In genomic region chr5:64647417-64648125, GRCm38 (mm10) we compare ENCODE assay signal across 7 mouse cellular contexts.
DNase-seq lines count a peak whose midpoint lies in the region; ATAC-seq and TF ChIP-seq lines count a peak whose summit lies in the region.

No protein-coding gene starts in this region.

- H3K9me3 ChIP-seq in ES-Bruce4 (replicated peaks; ENCODE audit: control insufficient read depth, insufficient read depth, low read length, poor library complexity, severe bottlenecking) = peaks cover 4% of the 10 kb centered on the region
- H3K9me3 ChIP-seq in embryonic facial prominence, embryonic 11.5 days (replicated peaks; ENCODE audit: control insufficient read depth, low read length) = no peaks in the 10 kb centered on the region
- no peaks in the 10 kb centered on the region for H3K9me3 ChIP-seq in hindbrain, embryonic 15.5 days
- no peaks in the 10 kb centered on the region for H3K9me3 ChIP-seq in midbrain, embryonic 15.5 days

- intact Hi-C loops in left cerebral cortex, postnatal 25 days (cut with DNase I) = no loop called here

- peak; percentile 65 for DNase-seq in adrenal gland, postnatal 10 days
- DNase-seq in embryonic facial prominence, embryonic 11.5 days (ENCODE audit: low spot score) = peak; percentile 69
- DNase-seq in left cerebral cortex, postnatal 25 days (ENCODE audit: low spot score in 2 of 2) = peak; percentile 4 to 12
- DNase-seq in urinary bladder, postnatal 14 days (ENCODE audit: low spot score) = no peak

- peak overlapping the region; percentile 97 for H3K27ac ChIP-seq in ES-Bruce4 (ENCODE audit: insufficient read depth, low read length)
- peak overlapping the region; percentile 16; the same call in 1 of the 2 replicates for H3K27ac ChIP-seq in embryonic facial prominence, embryonic 11.5 days (replicated peaks; ENCODE audit: low read depth, low read length)
- H3K27ac ChIP-seq in hindbrain, embryonic 15.5 days (replicated peaks) = peak overlapping the region; percentile 53
- H3K27ac ChIP-seq in midbrain, embryonic 15.5 days = peak overlapping the region; percentile 57

- H3K9ac ChIP-seq in ES-Bruce4 (ENCODE audit: low read depth, poor library complexity, severe bottlenecking) = peak overlapping the region; percentile 67
- peak overlapping the region; percentile 48 for H3K9ac ChIP-seq in embryonic facial prominence, embryonic 11.5 days (replicated peaks; ENCODE audit: low read length)
- H3K9ac ChIP-seq in hindbrain, embryonic 15.5 days = peak overlapping the region; percentile 44
- H3K9ac ChIP-seq in midbrain, embryonic 15.5 days = peak overlapping the region; percentile 38; the same call in 1 of the 2 replicates

- no peak for TF ChIP-seq POLR2A in ES-Bruce4 (IDR thresholded peaks at IDR 0.05; ENCODE audit: insufficient read depth, low read length)

- TF ChIP-seq EP300 in ES-Bruce4 (IDR thresholded peaks at IDR 0.05; ENCODE audit: insufficient read depth, low read depth, low read length) = peak; percentile 76

- H3K4me1 ChIP-seq in ES-Bruce4 (ENCODE audit: control insufficient read depth, insufficient read depth, low read length) = peaks cover 5% of the 10 kb centered on the region
- no peaks in the 10 kb centered on the region for H3K4me1 ChIP-seq in embryonic facial prominence, embryonic 11.5 days (ENCODE audit: control insufficient read depth, insufficient read depth, low read length)
- peaks cover 16% of the 10 kb centered on the region for H3K4me1 ChIP-seq in hindbrain, embryonic 15.5 days (replicated peaks)
- H3K4me1 ChIP-seq in midbrain, embryonic 15.5 days = peaks cover 12% of the 10 kb centered on the region

- ATAC-seq in embryonic facial prominence, embryonic 11.5 days (replicated peaks; ENCODE audit: insufficient number of reproducible peaks, low FRiP score, low TSS enrichment, low read depth) = peak; percentile 92
- peak; percentile 85 for ATAC-seq in hindbrain, embryonic 15.5 days (ENCODE audit: low FRiP score, low read depth)
- peak; percentile 93 for ATAC-seq in midbrain, embryonic 15.5 days (replicated peaks)

- H3K36me3 ChIP-seq in ES-Bruce4 (ENCODE audit: control insufficient read depth, insufficient read depth, low read length, poor library complexity, severe bottlenecking) = no peaks in the 10 kb centered on the region
- H3K36me3 ChIP-seq in embryonic facial prominence, embryonic 11.5 days (replicated peaks; ENCODE audit: control insufficient read depth, insufficient read depth, low read depth, low read length) = no peaks in the 10 kb centered on the region
- H3K36me3 ChIP-seq in hindbrain, embryonic 15.5 days = no peaks in the 10 kb centered on the region
- no peaks in the 10 kb centered on the region for H3K36me3 ChIP-seq in midbrain, embryonic 15.5 days (replicated peaks)

- peak overlapping the region; percentile 80 for H3K4me3 ChIP-seq in ES-Bruce4 (ENCODE audit: low read depth, low read length)
- peak overlapping the region; percentile 12 for H3K4me3 ChIP-seq in embryonic facial prominence, embryonic 11.5 days (ENCODE audit: low read depth, low read length)
- H3K4me3 ChIP-seq in hindbrain, embryonic 15.5 days = peak overlapping the region; percentile 36
- H3K4me3 ChIP-seq in midbrain, embryonic 15.5 days = peak overlapping the region; percentile 35

- WGBS in embryonic facial prominence, embryonic 11.5 days = 1% methylated on average over 18 of the region's 18 CpGs
- WGBS in hindbrain, embryonic 15.5 days = 2% methylated on average over 18 of the region's 18 CpGs
- WGBS in midbrain, embryonic 15.5 days = 4% methylated on average over 17 of the region's 18 CpGs

- no peaks in the 10 kb centered on the region for H3K27me3 ChIP-seq in ES-Bruce4 (ENCODE audit: control insufficient read depth, insufficient read depth, low read length, poor library complexity, severe bottlenecking)
- H3K27me3 ChIP-seq in embryonic facial prominence, embryonic 11.5 days (ENCODE audit: control insufficient read depth, insufficient read depth, low read length) = no peaks in the 10 kb centered on the region
- H3K27me3 ChIP-seq in hindbrain, embryonic 15.5 days = no peaks in the 10 kb centered on the region
- no peaks in the 10 kb centered on the region for H3K27me3 ChIP-seq in midbrain, embryonic 15.5 days (replicated peaks)

- peak overlapping the region; percentile 41 for H3K4me2 ChIP-seq in embryonic facial prominence, embryonic 11.5 days (ENCODE audit: low read depth, low read length)
- H3K4me2 ChIP-seq in hindbrain, embryonic 15.5 days = peak overlapping the region; percentile 67
- H3K4me2 ChIP-seq in midbrain, embryonic 15.5 days = peak overlapping the region; percentile 57

- TF ChIP-seq CTCF in ES-Bruce4 (IDR thresholded peaks at IDR 0.05; ENCODE audit: low read depth, low read length) = no peak

Comparison
In these comparisons a context has a peak if more than half of its experiments do, and no peak if none do; other contexts are left out.
1. H3K27ac ChIP-seq: peak in every context shown above with its lines; median percentile 97 in ES-Bruce4; 57 in midbrain, embryonic 15.5 days; 53 in hindbrain, embryonic 15.5 days; 16 in embryonic facial prominence, embryonic 11.5 days.
2. H3K4me3 ChIP-seq: peak in every context shown above with its lines; median percentile 80 in ES-Bruce4; 36 in hindbrain, embryonic 15.5 days; 35 in midbrain, embryonic 15.5 days; 12 in embryonic facial prominence, embryonic 11.5 days.